Mouse (Mus musculus): ENCODE results near the gene Sgcd. TPM values are rescaled to one million over a fixed set of nuclear protein-coding genes. Genes with fewer than 3 reads are reported as not detected.

The Sgcd gene
- total RNA-seq, 2 experiments from 2014 or later, result 99.6 to 109 TPM

DNA sequence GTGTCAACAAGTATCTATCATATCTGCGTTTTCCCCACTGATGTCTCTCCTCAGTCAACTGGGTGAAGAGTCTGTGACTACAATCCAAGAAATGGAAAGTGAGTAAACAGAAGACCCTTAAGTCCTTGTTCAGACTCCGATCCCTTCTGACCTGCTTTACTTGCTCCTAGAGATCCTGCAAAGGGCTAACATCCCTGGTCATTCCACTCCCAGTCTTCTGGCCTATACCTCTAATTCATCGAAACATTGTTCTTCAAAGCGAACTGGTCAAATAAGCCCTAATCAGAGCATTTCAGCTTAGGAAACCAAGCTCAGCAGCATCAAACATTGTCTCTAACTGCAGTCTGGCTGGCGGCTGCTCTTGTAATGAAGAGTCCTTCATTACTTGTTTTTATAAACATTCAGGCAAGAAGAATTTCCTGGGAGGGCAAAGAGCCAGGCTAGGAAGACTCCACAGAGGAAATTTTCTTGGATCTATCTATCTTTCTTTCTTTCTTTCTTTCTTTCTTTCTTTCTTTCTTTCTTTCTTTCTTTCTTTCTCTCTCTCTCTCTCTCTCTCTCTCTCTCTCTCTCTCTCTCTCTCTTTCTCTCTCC, 833.8 kb downstream of the Sgcd start:
- no peak for DNase-seq (ENCODE audit: low spot score in 2 of 2)

- no peak for DNase-seq (ENCODE audit: low spot score in 2 of 2)
Observed at GRCm38 (mm10) chr11:47149607-47150006, 839.2 kb downstream of the Sgcd start.

- DNase-seq (ENCODE audit: low spot score in 2 of 2), result no peak
Observed at GRCm38 (mm10) chr11:47139867-47140266, 848.9 kb downstream of the Sgcd start.

DNA sequence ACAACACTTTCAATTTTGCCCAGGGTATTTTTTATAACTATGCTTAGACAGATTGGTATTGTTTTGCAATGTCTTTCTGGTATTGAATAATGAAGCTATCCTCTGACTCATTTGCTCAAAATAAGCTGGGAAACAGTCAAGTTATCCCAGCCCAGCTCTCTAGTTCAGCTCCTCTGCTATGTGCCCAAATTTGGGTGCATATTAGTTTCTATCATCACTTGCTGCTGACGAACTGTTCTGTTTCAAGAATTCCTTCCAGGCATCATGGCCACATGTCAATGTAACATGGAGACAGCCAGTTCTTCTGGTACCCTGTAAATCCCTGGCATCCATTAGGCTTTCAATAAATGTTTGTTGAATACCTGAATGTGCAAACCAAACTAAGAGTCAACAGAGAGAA, 849.5 kb downstream of the Sgcd start:
- DNase-seq (ENCODE audit: low spot score in 2 of 2), result no peak

DNA sequence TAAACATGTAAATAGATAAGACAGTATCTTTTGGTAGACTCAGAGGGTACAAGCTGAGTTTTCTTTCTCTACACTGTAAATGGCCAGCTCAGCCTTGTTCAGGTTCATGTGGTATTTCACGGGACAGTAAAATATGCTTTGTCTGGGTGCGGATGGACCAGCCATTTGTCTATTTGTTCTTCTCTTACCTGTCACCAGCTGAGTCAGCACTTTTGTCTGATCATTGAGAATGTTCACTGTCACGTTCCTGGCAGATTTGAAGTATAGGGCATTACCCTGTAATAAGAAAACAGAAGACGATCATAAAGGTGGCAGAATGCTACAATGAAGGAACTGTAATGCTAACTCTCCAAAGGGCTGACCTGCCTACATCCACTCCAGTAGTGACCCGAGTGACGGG, 856.4 kb downstream of the Sgcd start:
- no peak for DNase-seq (ENCODE audit: low spot score in 2 of 2)

GRCm38 (mm10) chr11:47130432-47130831, 858.3 kb downstream of the Sgcd start:
- no peak for DNase-seq (ENCODE audit: low spot score in 2 of 2)

DNA sequence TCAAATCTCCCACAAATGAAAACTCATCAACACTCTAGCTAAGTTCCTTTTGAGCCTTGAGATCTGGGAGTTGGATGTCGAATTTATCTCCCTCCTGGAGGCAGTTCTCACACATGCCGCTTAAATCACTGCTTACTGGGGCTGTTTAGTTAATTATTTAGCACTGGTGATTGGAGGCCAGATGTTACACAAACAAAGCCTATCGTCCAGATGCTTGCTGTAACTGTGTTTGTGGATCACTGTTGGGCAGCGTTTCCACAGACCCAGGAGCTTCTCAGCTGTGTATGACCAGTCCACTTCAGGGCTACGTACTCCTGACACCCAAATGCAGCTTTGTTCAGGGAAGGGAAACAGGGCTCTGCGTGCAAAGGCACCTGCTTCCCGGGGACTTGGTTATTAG, 858.8 kb downstream of the Sgcd start:
- DNase-seq (ENCODE audit: low spot score in 2 of 2), result no peak

DNA sequence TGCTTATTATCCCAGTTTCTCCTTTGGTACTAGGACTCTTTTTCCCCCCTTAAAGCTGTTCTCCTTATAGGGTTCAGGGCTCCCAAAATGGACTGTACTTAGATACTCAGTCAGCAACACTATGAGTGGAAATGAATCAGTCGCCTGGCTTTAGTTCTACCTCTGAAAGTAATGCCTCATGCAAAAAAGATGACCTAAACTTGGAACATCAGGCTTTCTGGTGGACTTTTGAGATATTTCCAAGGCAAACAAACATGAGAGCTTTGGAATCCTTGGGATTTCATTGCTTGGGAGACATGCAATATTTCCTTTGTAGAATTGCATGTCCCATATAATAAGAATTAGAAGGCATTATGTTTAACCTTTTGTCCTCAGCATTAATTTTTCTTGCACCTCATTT, 859.6 kb downstream of the Sgcd start:
- no peak for DNase-seq (ENCODE audit: low spot score in 2 of 2)

DNA sequence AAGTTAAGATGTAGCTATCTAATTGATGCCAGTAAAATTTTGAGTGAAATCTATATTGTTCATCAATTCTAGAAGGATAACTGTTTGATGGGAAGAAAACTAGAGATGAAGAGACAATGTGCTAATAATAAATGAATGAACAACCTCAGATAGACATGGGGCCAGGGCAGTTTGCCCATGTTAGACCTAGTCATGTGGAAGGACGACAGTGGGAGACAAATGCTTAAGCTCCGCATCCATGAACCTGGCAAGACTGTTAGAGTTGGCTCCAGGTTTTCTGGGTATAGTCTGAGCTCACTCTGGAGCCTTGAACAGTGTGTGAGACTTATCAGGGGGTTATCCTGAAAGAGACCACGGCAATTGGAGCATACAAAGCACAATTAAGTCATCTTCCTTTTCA, 860.4 kb downstream of the Sgcd start:
- DNase-seq (ENCODE audit: low spot score in 2 of 2), result no peak

DNA sequence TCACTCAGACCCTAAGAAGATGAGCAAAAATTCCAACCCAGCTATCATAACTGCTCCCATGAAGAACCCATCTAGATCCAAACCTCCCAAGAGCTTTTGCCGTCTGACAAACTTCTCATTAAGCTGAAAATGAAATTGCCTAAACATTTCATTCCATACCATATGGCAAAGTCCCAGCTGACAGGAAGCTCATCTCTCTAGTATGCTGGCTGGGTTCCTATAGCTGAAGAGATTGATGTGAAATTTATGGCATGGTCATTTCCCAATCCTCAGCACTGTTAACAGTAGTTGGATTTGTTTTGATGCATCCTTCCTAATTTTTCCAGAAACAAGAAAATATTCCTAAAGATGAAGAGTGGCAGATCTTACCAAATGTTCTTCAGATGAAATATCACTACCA, 867.9 kb downstream of the Sgcd start:
- no peak for DNase-seq (ENCODE audit: low spot score in 2 of 2)

GRCm38 (mm10) chr11:47117896-47118295, 870.9 kb downstream of the Sgcd start:
- DNase-seq (ENCODE audit: low spot score in 2 of 2), result no peak

DNA sequence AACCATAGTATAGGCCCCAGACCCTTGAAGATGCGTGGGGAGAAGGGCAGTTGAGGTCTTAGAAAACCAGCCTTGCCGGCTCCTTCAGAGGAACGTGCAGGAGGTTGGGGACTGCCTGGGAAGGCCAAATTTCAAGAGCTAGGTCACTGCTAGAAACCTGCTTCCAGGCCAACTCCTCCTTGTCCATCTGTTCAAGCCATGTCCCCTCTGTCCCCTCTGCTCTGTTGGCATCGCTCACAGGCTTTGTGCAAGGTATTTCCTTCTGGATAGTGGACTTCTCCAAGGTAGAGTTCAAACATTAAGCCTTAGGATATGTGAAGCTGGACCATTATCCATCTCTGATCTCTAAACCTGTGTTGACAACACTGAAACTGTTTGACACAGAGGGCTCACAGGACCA, 874.4 kb downstream of the Sgcd start:
- DNase-seq (ENCODE audit: low spot score in 2 of 2), result no peak

GRCm38 (mm10) chr11:47113081-47113480, 875.7 kb downstream of the Sgcd start:
- DNase-seq (ENCODE audit: low spot score in 2 of 2), result no peak

GRCm38 (mm10) chr11:47110314-47110713, 878.5 kb downstream of the Sgcd start:
- no peak for DNase-seq (ENCODE audit: low spot score in 2 of 2)

- DNase-seq (ENCODE audit: low spot score in 2 of 2), result no peak
Observed at GRCm38 (mm10) chr11:47107661-47108060, 881.1 kb downstream of the Sgcd start.

DNA sequence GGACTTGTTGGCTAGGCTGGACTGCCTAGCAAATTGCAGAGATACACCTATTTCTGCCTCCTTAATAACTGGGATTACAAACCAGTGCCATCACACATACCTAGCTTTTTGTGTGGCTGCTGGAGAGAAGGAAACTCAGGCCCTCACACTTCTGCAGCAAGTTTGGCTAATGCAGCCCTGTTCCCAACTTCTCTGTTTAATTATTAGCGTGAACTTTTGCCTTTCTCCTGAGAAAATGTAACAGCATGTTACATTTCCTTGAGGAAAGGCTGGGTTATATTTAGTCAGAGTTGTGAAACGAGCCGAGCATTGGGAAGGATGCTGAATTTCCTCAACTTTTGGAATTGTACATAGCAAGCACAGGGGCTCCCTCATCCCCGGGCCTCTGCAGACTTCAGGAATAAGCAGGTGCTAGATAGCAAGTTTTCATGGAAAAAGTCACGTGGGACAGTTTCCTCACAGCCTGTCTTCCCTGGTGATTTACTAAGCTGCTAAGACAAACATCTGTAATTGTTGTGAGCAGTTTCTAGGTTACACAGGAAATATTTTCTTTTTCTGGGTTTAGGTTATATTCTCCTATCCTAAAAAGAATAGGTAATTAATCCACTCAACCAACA, 895.4 kb downstream of the Sgcd start:
- DNase-seq (ENCODE audit: low spot score in 2 of 2), result no peak

- no peak for DNase-seq (ENCODE audit: low spot score in 2 of 2)
Observed at GRCm38 (mm10) chr11:47082517-47082916, 906.3 kb downstream of the Sgcd start.

DNA sequence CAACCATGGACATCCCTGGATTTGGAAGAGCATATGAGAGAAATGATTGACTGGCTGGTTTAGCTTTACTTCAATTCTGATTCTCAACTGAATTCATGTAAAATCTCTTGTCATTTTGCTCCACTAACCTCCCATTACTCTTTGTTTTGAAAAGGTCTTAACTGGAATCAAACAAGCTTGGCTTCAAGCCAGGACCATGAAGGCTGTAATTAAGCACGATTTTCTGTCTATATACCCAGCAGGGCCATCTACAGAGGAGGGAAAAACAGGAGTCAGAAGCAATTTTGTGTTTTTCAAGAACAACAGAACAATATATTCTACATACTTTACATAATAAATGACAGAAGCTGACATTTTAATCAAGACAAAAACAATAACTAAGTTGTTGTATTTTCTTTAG, 915.2 kb downstream of the Sgcd start:
- DNase-seq (ENCODE audit: low spot score in 2 of 2), result no peak

- no peak for DNase-seq (ENCODE audit: low spot score in 2 of 2)
Observed at GRCm38 (mm10) chr11:47071161-47071560, 917.6 kb downstream of the Sgcd start.

- no peak for DNase-seq (ENCODE audit: low spot score in 2 of 2)
Observed at GRCm38 (mm10) chr11:47069769-47070384, 918.9 kb downstream of the Sgcd start.

DNA sequence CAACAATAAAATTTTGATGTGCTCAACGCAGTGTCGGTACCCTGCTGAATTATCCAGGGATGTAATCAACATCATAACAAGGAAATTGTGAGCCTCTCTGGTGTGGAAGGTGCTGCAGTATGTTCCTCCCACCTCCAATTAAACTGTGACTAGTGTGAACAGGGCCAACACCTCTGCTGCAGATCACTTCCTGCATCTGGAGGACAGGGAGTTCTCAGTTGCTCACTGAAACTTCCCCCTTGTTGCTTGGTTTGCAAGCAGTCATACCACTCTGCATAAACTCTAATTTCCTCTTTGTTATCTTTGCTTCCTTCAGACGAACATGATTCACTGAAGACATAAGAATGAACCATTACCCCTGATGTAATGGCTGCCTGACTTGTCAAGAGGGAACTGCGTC, 925.1 kb downstream of the Sgcd start:
- no peak for DNase-seq (ENCODE audit: low spot score in 2 of 2)

- DNase-seq (ENCODE audit: low spot score in 2 of 2), result no peak
Observed at GRCm38 (mm10) chr11:47050390-47050789, 938.4 kb downstream of the Sgcd start.

DNA sequence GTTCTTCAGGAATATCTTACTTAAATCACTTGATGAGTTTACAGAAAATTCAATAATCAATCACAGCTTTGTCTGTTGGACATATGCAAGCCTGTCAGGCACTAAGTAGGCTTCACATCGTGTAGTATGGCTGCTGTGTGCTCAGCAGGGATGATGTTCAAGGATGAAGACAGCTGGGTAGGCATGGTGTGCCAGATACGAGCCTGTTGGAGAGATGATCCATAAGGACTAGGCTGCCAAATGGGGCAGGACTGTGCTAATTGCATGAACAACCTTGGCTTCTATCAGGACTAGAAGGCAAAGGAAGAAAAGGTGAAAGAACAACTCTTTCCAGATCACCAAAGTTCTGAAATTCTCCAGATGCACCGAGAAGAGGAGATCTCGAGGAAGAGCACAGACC, 939.0 kb downstream of the Sgcd start:
- DNase-seq (ENCODE audit: low spot score in 2 of 2), result no peak
